Mouse (Mus musculus): ENCODE measurements around the gene Rbfox3. TPM values are rescaled to one million over a fixed set of nuclear protein-coding genes. Genes with fewer than 3 reads are reported as not detected.

The Rbfox3 gene
- polyA plus RNA-seq, 1 experiment from 2014 or later: not detected

DNA sequence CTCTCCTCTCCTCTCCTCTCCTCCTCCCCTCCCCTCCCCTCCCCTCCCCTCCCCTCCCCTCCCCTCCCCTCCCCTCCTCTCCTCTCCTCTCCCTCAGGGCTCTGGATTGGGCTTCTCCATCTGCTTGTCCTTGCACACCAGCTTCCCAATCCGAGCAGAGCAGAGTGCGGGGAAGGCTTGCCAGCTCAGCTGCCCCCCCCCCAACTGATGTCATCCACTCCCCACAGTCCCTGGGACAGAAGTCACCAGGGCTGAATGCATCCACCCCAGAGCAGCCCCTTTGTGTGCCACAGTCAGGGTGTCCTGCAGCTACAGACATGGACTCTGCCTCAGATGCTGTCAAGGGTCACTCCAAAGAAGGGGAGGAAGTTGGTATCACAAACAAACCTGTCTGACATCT is 4.5 kb upstream of the Rbfox3 start:
- ChIA-PET CTCF (no interaction called here), POLR2A (no interaction called here)
- no peak for ATAC-seq
- DNase-seq (ENCODE audit: low read depth, low spot score): no peak
- TF ChIP-seq CTCF (IDR thresholded peaks at IDR 0.05): no peak
- in situ Hi-C loops (cut with MboI; ENCODE audit: low pct_unique_long_range_greater_than_20kb): no loop called here
- peaks cover 54% of the 10 kb centered on the region for H3K27me3 ChIP-seq

DNA sequence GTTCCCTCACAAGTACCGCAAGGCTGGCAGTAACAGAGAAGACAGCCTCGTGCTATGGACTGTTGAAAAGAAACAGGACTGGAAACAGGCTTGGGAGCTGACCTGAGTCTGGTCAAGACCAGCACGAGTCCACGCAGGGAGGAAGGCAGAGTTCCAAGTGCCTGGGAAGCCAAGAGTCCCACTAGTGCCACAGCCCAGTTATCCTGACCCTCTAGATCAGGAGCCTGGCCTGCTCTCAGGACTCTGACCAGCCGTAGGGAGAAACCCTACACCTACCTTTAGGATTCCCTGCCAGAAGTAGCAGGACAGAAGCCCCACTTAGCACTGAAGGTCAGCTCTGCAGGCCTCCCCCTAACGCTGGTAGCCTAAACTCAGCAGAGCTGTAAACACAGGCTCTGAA is 1.3 kb upstream of the Rbfox3 start:
- TF ChIP-seq CTCF (IDR thresholded peaks at IDR 0.05): no peak
- ATAC-seq (no peak), DNase-seq (ENCODE audit: low read depth, low spot score) (no peak)
- ChIA-PET CTCF (no interaction called here), POLR2A (no interaction called here)
- peaks cover 62% of the 10 kb centered on the region for H3K27me3 ChIP-seq
- in situ Hi-C loops (cut with MboI; ENCODE audit: low pct_unique_long_range_greater_than_20kb): no loop called here

DNA sequence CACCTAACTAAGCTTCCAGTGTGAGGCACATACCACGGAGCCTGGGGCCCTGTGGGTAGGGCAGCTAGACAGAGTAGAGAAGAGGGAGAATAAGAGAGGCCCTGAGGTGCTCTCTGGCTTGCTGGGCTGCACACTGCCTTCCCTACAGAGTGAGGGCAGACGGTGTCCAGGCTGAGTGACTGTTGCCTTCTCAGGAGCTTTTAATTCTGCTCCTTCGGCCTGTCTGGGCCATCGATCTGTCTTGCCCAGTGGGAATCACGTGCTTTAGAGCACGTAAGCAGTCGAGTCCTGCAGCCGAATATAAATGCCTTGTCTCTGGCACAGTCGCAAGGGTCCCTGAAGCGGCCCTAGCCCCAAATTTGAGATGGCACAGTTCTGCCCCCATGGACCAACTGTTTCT is 641 bp downstream of the Rbfox3 start:
- in situ Hi-C loops (cut with MboI; ENCODE audit: low pct_unique_long_range_greater_than_20kb): no loop called here
- ChIA-PET CTCF (no interaction called here), POLR2A (no interaction called here)
- peaks cover 62% of the 10 kb centered on the region for H3K27me3 ChIP-seq
- ATAC-seq (no peak), DNase-seq (ENCODE audit: low read depth, low spot score) (no peak)
- TF ChIP-seq CTCF (IDR thresholded peaks at IDR 0.05): no peak

DNA sequence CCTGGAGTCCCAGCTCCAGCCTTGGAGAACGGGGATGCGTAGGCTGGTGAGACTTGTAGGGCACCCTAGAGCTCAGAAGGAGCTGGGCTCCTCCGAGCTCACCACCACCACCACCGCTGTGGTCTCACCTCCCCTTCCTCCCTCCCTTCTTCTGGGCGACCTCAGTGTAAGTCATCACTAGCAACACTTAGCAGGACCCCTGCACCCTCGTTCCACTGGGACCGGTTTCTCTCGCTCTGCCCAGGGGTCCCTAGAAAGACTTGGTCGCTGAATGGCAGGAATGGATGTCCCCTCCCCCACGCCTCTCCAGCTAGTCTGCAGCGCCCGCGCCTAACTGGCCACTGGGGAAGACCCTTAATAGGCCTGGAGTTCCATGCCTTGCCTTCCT is 1.6 kb downstream of the Rbfox3 start:
- peaks cover 55% of the 10 kb centered on the region for H3K27me3 ChIP-seq
- DNase-seq (ENCODE audit: low read depth, low spot score) (no peak), ATAC-seq (no peak)
- no peak for TF ChIP-seq CTCF (IDR thresholded peaks at IDR 0.05)
- POLR2A ChIA-PET: no interaction called here
- in situ Hi-C loops (cut with MboI; ENCODE audit: low pct_unique_long_range_greater_than_20kb): no loop called here
- CTCF ChIA-PET: no interaction called here

DNA sequence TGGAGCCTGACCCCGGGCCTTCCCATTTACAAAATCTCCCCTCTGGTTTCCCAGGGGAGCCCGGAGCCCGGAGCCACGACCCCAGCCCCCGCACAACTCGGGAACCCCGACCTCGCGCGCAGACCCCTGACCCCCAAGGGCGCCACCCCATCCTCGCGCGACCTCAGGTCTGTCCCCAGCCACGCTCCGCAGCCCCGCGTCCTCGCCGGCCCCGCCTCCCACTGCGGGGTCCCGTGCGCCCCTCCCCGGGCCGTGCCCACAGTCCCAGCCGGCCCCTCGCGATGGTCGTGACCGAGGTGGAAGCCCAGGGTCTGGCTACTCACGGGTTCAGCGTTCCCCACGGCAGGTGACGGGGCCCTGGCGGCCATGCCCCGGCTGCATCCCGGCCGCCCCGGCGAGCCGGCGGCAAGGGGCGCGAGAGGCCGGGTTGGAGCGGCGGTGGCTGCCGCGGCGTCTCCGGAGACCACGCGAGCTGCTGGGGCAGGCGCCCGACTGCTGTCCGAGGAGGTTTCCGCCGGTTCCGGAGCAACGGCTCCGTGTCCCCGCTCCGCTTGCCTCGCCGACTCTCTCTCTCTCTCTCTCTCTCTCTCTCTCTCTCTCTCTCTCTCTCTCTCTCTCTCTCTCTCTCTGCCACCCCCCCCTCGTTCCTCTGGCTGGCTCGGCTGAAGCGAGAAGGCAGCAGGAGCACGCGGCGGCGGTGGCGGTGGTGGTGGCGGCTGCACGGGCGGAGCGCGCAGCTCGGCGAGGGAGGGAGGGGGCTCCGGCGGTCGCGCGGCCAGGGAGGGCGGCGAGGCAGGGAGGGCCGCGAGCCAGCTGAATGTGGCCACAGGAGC is 2.2 kb downstream of the Rbfox3 start:
- ChIA-PET CTCF (no interaction called here), POLR2A (no interaction called here)
- DNase-seq (ENCODE audit: low read depth, low spot score) (no peak), ATAC-seq (no peak)
- peaks cover 52% of the 10 kb centered on the region for H3K27me3 ChIP-seq
- no peak for TF ChIP-seq CTCF (IDR thresholded peaks at IDR 0.05)
- in situ Hi-C loops (cut with MboI; ENCODE audit: low pct_unique_long_range_greater_than_20kb): no loop called here

DNA sequence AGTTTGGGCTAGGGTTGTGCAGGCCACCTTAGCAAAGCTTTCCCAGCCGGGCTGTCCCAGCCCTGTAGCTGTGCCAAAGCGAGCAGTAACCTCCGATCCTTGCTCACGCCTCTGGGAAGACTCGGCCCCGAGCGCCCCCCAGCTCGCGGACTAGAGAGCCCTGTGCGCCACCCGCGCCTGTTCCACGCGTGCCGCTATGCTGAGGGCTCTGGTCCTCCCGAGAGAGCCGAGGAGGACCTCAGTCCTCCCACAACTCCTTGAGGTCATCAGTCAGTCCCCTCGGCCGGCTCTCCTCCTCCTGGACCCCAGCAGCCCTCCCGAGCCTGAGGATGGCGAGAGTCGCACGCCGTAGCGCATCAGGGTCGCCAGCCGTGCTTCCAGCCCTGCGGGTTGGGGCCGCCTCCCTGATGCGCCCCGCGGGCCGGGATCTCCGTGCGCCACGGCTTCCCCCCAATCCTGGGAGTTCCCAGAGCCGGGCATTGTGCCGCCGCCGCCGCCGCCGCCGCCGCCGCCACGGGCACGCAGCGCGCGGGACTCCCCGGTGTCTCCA is 2.9 kb downstream of the Rbfox3 start:
- TF ChIP-seq CTCF (IDR thresholded peaks at IDR 0.05): no peak
- no peak for ATAC-seq
- peaks cover 52% of the 10 kb centered on the region for H3K27me3 ChIP-seq
- in situ Hi-C loops (cut with MboI; ENCODE audit: low pct_unique_long_range_greater_than_20kb): no loop called here
- POLR2A ChIA-PET: no interaction called here
- CTCF ChIA-PET: no interaction called here
- no peak for DNase-seq (ENCODE audit: low read depth, low spot score)

DNA sequence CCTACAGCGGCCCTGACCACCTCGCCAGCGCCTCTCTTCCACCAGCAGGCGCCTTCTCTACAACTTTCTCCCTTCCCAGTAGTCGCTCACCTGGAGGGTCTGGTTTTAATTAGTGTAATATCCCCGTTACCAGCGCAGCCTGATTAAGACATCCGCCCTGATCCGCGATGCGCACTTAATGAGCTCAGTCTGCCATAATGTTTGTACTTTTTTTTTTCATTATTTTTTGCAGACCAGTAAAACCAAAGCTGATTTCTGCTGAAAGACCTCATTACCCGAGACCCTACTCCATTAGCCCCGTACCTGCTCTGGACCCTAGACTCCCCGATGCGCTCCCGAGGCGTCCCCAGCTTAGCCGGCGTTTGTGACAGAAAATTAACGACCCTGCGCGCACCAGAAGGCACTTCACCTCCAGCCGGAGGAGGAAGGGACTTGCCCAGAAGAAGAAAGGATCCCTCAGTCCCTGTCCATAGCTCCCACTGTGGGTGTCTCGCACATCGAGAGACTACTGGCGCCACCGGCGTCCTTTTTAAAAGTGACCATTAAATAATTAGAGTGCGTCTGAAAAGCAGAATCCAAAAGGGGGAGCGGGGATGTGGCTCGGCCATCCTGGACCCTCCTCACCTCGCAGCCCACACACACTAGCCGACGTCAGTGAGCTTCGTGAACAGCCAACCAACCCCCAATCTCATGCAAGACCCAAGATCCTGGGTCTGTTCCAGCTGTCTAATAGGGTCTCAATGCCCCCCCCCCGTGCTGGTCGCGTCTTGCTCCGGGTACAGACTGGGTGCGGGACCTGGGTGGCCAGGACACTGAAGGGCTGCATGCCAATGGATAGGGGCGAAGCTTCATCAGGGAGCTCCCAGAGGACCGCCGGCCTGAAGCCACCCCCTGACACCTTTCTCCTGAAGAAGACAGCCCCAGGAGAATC is 3.7 kb downstream of the Rbfox3 start:
- ChIA-PET CTCF (no interaction called here), POLR2A (no interaction called here)
- no peak for ATAC-seq
- no peak for TF ChIP-seq CTCF (IDR thresholded peaks at IDR 0.05)
- H3K27me3 ChIP-seq: peaks cover 51% of the 10 kb centered on the region
- in situ Hi-C loops (cut with MboI; ENCODE audit: low pct_unique_long_range_greater_than_20kb): no loop called here
- DNase-seq (ENCODE audit: low read depth, low spot score): no peak

DNA sequence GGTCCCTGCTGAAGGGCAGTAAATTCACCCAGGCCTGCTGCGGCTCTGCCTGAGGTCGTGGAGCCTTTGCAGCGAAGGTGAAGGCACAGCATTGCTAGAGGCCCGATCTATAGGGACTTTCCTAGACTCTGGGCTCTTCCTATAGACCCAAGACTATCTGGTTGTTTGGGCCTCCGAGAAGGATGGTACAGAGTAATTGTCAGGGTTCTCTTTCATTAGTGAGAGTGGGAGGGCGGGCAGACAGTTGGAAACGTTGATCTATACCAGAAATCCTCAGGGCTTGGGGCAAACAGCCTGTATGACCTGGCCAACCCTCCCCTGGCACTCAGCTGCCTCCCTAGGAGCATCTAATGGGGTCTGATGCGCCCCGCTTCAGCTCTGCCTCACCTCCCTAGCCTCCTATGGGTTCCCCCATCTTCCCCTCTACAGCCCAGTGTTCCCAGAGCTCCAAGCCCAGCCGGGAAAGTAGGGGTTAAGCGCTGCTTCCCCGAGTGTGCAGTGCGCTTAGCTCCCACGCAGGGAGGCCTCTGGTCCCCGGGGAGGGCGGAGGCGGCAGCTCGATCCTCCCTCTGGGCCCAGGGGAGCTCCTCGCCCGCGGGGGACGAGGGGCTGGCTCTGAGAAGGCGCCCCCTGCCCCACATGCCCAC is 4.5 kb downstream of the Rbfox3 start:
- ATAC-seq (no peak), DNase-seq (ENCODE audit: low read depth, low spot score) (no peak)
- POLR2A ChIA-PET: no interaction called here
- in situ Hi-C loops (cut with MboI; ENCODE audit: low pct_unique_long_range_greater_than_20kb): no loop called here
- CTCF ChIA-PET: no interaction called here
- TF ChIP-seq CTCF (IDR thresholded peaks at IDR 0.05): no peak
- H3K27me3 ChIP-seq: peaks cover 45% of the 10 kb centered on the region

DNA sequence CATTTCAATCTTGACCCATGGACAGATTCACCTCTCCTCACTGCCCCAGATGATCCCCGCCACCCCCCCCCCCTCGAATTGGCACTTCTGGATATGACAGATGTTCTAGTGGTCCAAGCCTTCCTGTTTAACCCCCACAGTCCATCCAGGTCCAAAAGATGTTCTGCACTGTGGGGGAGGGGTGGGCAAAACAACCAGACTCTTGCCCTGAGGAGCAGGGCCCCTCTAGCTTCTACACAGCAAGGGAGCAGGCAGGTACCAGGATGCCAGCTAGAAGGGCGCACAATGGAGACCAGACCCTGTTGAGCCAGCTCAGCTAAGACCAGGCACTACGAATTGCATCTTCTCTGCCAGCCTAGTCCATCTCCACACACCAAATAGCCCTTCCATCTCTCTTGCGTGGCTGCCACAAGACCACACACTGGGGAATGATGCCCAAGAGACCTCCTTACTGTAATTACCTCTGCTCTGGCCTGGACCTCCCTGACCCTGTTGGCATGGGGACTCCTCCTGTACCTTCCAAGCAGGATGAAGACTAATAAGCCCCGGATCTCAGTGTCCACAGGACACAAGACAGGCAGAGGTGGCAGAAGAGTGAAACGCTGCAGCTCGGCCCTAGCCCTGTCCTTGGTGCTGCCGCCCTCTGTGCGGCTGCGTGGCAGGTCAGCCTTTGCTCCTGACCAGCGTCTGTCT is 5.1 kb downstream of the Rbfox3 start:
- TF ChIP-seq CTCF (IDR thresholded peaks at IDR 0.05): no peak
- in situ Hi-C loops (cut with MboI; ENCODE audit: low pct_unique_long_range_greater_than_20kb): no loop called here
- ChIA-PET POLR2A (no interaction called here), CTCF (no interaction called here)
- H3K27me3 ChIP-seq: peaks cover 43% of the 10 kb centered on the region
- DNase-seq (ENCODE audit: low read depth, low spot score) (no peak), ATAC-seq (no peak)

DNA sequence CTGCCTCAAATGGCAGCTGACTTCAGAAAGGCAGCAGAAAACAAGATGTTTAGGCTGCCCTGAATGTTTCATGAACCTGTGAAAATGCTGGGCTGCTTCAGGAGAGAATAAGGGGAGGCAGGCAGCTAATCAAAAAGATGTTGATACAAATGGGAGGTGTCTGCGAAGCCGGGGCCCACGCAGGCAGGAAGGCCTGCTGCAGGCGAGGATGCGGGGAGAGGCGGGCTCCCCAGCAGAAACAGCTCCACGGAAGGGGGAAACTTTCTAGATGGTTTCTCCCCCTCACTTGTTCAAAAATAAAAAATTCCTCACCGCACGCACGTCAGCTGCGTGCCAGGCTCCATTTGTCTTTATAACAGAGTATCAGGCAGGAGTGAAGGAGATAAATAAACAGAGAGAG is 5.7 kb downstream of the Rbfox3 start:
- in situ Hi-C loops (cut with MboI; ENCODE audit: low pct_unique_long_range_greater_than_20kb): no loop called here
- H3K27me3 ChIP-seq: peaks cover 40% of the 10 kb centered on the region
- no peak for TF ChIP-seq CTCF (IDR thresholded peaks at IDR 0.05)
- ChIA-PET POLR2A (no interaction called here), CTCF (no interaction called here)
- ATAC-seq (no peak), DNase-seq (ENCODE audit: low read depth, low spot score) (no peak)
